Mouse (Mus musculus): Measurements from ENCODE around the gene Tead4.
A peak's percentile ranks its signal among the peaks of the same experiment; 100 is the strongest.

The Tead4 gene

DNA sequence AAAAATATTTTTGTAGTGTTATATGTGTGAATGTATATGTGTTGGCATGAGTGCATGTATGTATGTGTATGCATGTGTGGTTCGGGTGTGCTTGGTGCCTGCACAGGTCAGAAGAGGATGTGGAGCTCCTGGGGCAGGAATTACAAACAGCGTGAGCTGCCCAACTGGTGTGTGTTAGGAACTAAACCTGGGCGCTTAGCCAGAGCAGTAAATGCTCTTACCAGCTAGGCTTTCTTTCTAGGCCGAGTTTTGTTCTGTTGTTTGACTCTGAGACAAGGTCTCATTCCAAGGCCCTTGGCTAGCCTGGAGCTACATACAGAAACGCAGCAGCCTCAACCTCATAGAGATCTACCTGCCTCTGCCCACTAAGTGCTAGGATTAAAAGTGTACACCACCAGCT lies 9.3 kb downstream of the Tead4 start:
- DNase-seq (ENCODE audit: low spot score) = no peak

DNA sequence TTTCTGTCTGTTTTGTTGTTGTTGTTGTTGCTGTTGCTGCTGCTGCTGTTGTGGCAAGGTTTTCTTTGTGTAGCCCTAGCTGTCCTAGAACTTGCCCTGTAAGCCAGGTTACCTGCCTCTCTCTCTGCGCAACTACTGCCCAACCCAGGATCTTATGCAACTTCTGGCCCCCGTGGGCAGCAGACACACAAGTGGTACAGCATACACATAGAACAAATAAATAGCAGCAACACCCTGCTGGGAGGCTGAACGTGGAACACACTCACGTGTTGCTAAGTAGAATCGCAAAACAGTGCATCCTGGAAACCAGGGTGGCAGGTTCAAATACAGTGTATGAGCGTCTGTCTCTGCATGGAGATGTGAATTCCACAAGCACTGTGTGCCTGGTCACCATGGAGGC lies 11.9 kb downstream of the Tead4 start:
- DNase-seq (ENCODE audit: low spot score) = peak; percentile 51

DNA sequence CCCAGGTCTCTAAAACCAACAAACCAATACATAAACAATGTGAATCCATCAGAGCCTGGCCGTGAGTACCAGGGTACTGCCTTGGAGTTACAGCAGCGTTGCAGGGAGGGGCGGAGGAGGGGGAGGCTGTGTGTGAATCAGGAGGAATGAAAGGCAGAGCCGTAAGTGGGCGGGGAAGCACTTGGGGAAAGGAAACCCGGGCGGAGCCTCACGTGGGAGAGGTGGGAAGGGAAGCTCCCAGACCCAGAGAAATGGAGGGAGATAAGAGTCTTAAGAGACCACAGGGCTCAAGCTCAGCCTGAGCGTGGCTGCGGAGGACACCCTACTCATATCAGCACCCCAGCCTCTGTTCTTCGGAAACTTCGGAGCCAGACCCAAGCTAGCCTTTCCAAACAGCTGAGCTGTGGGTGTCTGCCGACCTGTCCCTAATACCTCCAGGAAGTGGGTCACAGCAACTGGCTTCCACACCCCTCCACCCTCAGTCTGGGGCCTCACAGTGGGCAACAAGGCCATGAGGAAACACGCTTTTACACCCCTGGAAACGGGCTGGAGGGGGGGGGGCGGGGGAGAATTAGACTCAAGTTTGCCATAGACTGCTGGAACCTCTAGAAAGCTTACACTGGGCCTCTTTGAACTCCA lies 14.7 kb downstream of the Tead4 start:
- DNase-seq (ENCODE audit: low spot score) = peak; percentile 85

- DNase-seq (ENCODE audit: low spot score) = no peak
Measured at GRCm38 (mm10) chr6:128282126-128282525, 18.5 kb downstream of the Tead4 start.

DNA sequence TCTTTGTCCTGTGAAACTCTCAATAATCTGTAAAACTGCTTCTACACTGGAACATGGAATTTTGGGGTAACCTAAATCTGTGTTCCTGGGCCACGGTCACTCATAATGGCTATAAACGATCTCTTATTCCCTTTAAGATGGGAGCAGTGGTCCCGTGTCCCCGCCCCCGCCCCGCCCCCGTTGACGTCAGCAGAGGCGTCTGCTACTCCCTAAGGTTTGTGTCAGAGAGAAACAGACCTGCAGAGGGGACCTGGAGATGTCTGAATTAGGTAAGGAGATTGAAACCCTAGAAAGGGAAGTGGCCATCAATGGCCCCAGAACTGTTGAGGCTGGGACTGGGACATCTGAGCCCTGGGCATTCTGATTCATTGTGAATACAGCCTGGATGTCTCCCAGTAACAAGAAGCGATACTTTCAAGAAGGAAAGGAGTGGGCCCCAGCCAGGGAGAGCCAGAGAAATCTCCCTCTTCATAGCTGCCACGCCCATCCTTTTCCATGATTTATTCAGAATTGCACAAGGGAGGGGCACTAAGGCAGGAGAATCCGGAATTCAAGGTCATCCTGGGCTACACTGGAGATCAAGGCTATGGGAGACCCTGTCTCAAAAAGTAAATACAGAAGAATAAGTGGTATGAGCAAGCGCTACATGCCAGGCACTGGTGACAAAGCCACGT lies 20.0 kb downstream of the Tead4 start:
- DNase-seq (ENCODE audit: low spot score) = no peak

- no peak for DNase-seq (ENCODE audit: low spot score)
Measured at GRCm38 (mm10) chr6:128279608-128280007, 21.0 kb downstream of the Tead4 start.

GRCm38 (mm10) chr6:128279099-128279498 lies 21.5 kb downstream of the Tead4 start:
- no peak for DNase-seq (ENCODE audit: low spot score)

DNA sequence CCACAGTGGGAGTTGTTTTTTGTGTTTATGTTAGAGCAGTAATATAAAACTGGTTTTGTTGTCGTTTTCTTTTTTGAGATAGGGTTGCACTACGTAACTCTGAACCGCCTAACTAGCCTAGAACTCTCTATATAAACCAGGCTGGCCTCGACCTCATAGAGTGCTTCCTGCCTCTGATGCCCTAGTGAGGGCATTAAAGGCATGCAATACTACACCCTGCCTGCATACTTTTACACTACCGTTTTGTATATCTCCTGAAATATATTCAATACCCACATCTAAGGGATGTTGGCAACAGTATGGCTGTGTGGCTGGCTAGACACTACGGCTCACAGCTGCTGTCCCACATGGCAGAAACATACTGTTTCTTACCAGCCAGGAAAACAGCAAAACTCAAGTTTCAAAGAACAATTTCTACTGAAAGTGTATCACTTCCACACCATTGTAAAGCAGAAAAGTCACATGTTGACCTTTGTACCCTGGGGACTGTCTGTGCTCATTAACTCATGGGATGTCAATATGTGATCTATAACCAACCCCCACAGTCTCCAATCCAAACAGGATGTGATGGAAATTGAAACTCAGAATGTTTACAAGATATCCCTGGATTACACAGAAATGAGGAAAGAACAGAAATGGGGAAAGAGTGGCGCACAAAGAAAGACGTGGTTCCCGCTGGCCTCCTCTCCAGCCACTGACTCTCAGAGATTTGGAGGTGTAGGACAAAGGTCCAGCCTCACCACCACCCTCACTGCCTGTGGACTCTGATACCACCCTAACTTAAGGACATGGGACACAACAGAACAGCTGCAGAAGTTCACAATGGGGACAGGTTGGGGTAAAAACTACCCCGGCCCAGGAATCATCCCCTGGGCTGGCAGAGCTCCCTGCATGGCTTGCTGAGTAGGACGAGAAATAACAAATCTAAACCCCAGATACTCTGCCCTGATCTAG lies 23.2 kb downstream of the Tead4 start:
- DNase-seq (ENCODE audit: low spot score) = no peak

DNA sequence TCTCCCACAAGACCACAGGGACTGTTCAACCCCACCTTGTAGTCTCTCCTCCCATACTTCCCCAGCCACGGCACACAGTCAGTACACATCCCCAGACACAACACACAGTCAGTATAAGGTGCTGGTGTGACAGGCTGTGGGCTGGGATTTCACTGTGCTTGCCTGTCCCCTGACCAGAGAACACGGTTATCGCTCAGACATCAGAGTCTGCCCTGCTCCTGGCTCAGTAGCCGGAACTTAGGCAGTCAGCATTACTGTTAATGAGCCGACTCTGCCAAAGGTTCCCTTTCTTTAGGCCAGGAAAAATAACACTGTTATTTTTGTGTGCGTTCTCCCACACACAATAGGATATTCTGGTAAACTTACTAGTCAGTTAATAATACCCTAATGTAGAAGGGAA lies 24.3 kb downstream of the Tead4 start:
- no peak for DNase-seq (ENCODE audit: low spot score)

DNA sequence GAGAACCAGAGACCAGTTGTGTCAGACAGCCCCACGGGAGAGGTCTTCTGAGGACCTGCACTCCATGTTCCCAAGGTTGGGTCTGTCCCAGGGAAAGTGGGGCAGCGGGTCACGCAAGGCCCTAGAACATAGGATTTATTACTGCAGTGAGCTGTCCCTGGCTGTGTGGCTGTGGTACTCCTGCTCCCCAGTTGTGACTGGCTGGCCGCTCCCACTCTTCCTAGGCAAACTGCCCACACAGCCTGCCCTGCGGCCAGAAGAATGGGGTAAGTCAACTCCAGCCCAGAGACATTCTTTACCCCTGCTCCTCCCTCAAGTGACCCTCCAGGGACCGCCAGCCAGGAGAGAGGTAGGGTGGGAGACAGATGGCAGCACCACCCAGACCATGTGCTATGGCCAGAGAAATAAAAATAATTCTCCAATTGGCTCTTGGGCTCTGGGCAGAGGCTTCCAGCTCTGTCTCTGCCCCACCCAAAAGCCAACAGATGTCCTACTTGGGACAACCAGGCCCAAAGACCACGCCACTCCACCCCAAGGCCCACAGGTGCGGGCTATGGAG lies 25.0 kb downstream of the Tead4 start:
- DNase-seq (ENCODE audit: low spot score) = peak; percentile 48

GRCm38 (mm10) chr6:128273507-128273906 lies 27.1 kb downstream of the Tead4 start:
- DNase-seq (ENCODE audit: low spot score) = no peak

DNA sequence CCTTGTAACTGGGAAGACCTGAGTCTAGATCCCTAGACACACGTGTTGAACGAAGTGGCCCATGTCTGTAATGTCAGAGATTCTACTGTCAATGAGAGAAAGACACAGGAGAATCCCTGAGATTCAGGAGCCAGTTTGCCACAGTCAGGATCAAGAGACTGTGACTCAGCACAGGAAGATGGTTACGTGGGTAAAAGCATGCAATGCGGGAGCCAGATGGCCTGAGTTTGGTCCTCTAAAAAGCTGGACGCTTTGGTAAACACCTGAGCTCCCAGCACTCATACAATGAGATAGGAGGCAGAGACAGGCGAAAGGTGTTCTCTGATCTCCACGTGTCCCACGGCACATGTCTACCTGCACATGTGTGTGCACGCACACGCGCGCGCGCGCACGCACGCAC lies 27.9 kb downstream of the Tead4 start:
- no peak for DNase-seq (ENCODE audit: low spot score)

- DNase-seq (ENCODE audit: low spot score) = no peak
Measured at GRCm38 (mm10) chr6:128269850-128270249, 30.8 kb downstream of the Tead4 start.

DNA sequence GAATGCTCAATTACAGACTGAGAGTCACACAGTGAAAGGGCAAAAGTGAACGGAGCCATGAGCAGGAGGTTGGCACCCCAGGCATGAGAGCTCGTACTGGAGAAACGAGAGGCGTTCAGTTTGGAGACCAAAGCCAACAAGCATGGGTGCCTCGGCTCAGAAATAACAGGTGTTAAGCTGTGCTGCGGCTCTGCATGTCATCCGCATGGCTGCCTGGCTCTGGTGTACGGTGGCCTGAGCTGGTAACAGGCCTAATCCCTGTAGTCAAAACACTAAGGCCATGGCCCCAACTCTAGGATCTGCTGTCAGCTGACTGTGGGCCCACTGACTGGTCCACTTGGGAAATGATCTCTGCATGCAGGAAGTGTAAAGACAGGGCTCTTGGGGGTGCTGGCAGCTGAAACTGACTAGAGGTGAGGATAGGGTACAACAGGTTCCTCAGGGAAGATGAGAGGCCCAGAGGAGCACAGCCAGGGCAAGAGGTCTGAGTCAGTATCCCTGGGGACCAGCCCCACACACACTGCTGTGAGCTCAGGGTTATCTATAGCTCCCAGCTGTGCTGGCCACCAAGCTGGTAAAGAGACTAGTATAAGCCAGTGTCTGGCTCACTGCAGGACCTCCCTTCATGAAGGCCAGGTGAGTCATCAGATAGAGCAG lies 35.6 kb downstream of the Tead4 start:
- DNase-seq (ENCODE audit: low spot score) = no peak

GRCm38 (mm10) chr6:128261486-128261885 lies 39.1 kb downstream of the Tead4 start:
- DNase-seq (ENCODE audit: low spot score) = no peak

DNA sequence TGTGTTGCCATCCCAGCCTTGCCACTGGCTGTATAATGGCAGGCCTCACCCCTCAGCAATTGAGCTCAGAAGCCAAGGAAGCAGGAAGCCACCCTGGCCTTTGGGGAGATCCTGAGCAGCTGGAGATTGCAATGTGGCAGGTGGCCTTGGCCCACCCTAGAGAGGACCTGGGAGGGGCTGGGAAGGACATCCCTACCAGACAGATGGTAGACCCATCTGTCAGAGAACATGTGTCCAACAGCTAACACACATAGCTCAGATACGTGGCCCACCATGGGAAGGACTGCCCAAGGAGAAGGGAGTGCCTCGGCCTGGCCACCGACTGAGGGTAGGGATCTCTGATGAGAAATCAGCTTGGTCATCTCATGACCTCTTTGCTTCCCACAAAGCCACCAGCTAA lies 41.4 kb downstream of the Tead4 start:
- no peak for DNase-seq (ENCODE audit: low spot score)

DNA sequence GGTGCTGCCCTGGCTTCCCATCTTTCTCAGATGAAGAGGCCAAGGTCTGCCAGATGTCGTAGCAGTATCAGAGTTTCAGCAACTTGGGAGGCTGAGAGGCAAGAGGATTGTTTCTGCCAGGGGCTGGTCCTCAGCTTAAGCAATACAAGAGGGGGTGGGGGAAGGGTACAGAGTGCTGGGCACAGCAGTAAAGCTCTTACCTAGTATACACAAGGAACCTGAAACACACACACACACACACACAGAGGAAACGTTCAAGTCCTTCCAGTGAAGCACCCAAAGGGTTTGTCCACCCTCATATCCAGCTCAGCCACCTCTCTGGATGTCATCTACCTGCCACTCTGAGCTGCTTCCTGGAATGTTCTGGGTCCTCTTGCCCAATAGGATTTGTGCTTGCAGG lies 44.7 kb downstream of the Tead4 start:
- DNase-seq (ENCODE audit: low spot score) = no peak

DNA sequence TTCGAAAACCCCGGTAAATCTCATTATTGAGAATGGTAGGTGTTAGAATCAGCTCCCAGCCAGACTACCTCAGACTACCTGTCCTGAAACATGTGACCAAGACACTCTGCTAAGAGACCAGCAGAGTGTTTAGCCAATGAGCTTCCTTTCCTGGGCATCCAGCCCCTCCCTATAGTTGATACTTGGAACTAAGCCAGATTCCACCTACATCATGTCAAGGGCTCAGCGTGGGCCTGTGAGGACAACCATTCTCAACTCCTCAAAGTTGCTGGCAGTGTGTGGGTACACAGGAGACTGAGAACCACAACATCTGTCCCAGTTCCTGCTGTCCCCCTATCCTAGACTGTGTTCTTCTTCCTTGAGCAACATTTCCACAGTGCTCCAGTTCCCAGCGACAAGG lies 45.3 kb downstream of the Tead4 start:
- DNase-seq (ENCODE audit: low spot score) = peak; percentile 49

DNA sequence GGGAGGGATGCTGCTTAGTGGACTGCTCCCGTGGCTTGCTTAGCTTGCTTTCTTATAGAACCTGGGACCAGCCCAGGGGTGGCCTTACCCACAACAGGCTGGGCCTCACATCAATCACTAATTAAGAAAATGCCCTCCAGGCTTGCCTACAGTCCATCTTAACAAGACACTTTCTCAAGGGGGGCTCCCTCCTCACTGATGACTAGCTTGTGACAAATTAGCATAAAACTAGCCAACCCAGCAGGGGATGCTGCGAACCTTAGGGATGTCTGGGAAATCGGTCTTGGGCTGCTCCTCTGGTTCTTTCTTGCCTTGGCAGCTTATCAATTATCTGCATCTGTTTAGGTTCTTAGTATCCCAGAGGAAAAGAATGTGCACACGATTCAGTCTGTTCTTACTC lies 46.1 kb downstream of the Tead4 start:
- no peak for DNase-seq (ENCODE audit: low spot score)

GRCm38 (mm10) chr6:128253111-128253510 lies 47.5 kb downstream of the Tead4 start:
- no peak for DNase-seq (ENCODE audit: low spot score)

GRCm38 (mm10) chr6:128250596-128250995 lies 50.0 kb downstream of the Tead4 start:
- no peak for DNase-seq (ENCODE audit: low spot score)

All from lung, postnatal 25 days (tissue).